ENCODE assay signal across 19 mouse cellular contexts in the genomic region with DNA sequence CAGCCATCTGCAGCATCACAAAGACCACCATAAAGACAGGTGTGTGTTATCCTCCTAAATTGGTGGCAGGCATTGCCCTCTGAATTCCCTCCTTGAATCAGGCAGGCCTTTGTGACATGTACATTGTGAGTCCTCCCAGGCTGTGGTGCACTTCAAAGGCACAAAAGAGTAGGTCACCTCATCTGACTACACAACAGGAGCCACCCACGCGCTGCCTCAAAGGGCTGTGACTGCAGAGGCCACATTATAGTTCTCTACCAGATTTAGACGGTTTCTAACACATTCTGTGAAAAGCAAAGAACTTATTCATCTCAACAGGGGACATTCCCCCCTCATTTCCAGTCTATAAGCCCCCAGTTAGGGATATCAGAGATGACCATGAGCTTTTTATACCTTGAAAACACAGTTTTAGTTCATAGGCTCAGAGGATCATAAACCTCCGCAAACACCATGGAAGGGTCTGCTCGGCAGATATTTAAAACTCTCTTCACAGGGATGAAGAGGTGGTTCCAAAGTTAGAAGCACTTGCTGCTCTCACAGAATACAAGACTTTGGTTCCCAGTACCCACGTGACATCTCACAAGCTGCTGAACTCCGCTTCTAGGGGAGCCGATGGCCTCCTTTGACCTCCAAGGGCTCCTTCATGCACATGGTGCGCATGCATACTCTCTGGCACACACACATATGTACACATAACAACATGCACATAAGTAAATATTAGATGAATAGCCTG. TPM values are rescaled to one million over a fixed set of nuclear protein-coding genes. Genes with fewer than 3 reads are reported as not detected.
"Had no signal": no experiment of that assay in that cellular context is flagged by ENCODE, and none has a peak within 500 bp of the region (broad histone marks: within the 10 kb centered on the region; RNA-seq: fewer than 3 reads in every experiment).

No protein-coding gene starts in this region.

- DNase-seq: kidney, adult 8-10 months; kidney, postnatal 36 days; layer of hippocampus, adult 9-11 months; layer of hippocampus, postnatal 36 days; liver, embryonic 13.5 days; liver, postnatal 0 days; lung, postnatal 14 days; retina, postnatal 1 day; spleen, adult 18-20 months; thymus, adult 2 months; thymus, postnatal 25 days had no signal

- H3K4me3 ChIP-seq: limb, embryonic 15.5 days; liver, embryonic 13.5 days; lung, embryonic 15.5 days; megakaryocyte, embryonic 14.5 days; midbrain, embryonic 12.5 days; neural tube, embryonic 12.5 days had no signal

- H3K27ac ChIP-seq: limb, embryonic 15.5 days; liver, embryonic 13.5 days; lung, embryonic 15.5 days; macrophage; midbrain, embryonic 12.5 days; neural tube, embryonic 12.5 days had no signal

- H3K4me1 ChIP-seq: limb, embryonic 15.5 days; liver, embryonic 13.5 days; lung, embryonic 15.5 days; megakaryocyte, embryonic 14.5 days; midbrain, embryonic 12.5 days; neural tube, embryonic 12.5 days had no signal

RNA-seq across cellular contexts. Expression of a gene that starts 7.5 kb away (rescaled TPM):
- total RNA-seq: monocyte, adult 5-6 weeks; neutrophil, adult 5-6 weeks had no signal
- polyA plus RNA-seq: liver, postnatal 0 days; macrophage had no signal
